Mouse (Mus musculus): ENCODE measurements around the gene Habp2.
"Not testable (repeated sequence)": the region's sequence is repeated elsewhere in the genome, so short reads cannot be mapped to it uniquely, and the experiment has no call there.

Gene Habp2

DNA sequence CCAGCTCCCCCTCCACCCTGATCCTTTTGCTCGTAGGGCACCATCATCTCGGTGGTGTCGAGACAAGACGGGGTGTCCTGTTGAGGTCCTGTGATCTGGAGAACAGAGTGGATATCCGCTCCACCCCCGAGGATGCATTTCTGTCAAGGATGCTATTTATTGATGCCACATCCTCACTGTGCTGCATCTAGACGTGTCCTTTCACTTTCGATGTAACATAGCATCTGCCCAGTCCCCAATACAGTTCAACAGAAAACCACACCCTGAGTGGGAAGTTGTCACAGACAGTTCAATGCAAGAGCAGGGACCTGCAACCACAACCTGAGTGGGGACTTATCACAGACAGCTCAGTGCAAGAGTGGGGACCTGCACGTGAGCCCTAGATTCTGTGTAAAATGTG is 9.7 kb downstream of the Habp2 start:
- no peak for DNase-seq (ENCODE audit: low spot score)

GRCm38 (mm10) chr19:56297264-56297663 is 10.3 kb downstream of the Habp2 start:
- DNase-seq (ENCODE audit: low spot score) = no peak

- no peak for DNase-seq (ENCODE audit: low spot score)
These were observed 13.9 kb downstream of the Habp2 start for GRCm38 (mm10) chr19:56300835-56301234.

DNA sequence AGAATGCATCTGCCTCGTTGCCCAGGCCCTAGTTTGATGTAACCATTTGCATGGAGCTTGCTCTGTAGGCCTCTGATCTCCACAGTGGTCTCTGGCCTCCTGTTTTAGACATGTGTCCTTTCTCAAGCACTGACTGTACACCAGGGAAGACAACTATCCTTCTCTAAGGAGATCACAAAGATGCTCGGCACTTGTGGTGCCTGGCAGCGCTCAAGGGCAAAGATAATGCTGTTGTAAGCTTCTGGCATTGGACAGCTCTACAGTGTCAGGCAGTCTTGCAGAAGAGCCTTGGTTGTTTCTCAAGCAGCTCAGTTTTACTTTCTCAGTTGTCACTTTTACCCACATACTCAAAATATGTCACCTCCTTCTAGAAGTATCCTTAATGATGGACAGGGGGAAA is 29.6 kb downstream of the Habp2 start:
- no peak for DNase-seq (ENCODE audit: low spot score)

DNA sequence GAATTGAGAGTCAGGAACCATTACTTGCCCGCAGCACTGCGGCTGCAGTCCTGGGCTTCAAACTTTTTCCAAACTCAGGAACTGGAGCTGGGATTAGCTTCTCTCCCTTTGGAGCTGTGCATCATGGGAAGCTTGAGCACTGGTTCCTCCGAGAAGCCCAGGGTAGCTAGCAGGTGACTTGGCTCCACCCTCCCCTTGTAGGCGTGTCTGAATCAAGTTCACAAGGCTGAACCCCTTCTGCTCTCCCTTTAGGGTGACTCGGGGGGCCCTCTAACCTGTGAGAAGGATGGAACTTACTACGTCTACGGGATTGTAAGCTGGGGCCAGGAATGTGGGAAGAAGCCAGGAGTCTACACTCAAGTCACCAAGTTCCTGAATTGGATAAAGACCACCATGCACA is 32.3 kb downstream of the Habp2 start:
- no peak for DNase-seq (ENCODE audit: low spot score)

- DNase-seq (ENCODE audit: low spot score) = no peak
These were observed 32.7 kb downstream of the Habp2 start for GRCm38 (mm10) chr19:56319629-56320028.

DNA sequence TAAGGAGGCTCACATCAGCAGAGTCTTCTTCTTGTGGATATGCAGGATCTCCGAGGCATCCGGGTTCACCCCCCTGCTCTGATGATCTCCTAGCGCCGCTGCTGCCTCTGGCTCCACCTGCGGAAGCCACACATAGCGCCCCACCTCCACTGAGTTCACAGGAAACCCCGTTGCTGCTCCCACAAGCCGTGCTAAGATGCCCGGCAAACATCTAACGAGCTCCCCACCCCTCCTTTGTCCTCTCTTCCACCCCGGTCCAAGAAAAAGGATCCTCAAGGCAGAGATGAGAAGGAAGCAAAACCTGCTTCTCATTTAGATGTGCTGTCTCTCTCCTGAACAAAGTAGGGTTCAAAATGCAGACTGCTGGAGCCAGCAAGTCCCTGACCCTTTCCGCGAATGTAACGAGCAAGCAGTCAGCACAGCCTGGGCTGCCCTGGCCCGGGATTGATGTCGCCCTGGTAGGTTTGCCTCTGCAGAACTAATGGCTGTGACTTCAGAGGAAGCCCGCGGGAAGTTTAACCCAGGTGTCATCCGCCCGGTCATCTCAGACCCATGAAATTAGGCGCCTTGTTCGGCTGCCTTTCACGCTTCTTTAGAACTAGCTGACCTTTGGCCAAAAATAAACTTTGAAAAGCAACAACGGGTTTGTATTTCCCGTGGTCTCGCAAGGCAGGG is 33.4 kb downstream of the Habp2 start:
- no peak for DNase-seq (ENCODE audit: low spot score)

DNA sequence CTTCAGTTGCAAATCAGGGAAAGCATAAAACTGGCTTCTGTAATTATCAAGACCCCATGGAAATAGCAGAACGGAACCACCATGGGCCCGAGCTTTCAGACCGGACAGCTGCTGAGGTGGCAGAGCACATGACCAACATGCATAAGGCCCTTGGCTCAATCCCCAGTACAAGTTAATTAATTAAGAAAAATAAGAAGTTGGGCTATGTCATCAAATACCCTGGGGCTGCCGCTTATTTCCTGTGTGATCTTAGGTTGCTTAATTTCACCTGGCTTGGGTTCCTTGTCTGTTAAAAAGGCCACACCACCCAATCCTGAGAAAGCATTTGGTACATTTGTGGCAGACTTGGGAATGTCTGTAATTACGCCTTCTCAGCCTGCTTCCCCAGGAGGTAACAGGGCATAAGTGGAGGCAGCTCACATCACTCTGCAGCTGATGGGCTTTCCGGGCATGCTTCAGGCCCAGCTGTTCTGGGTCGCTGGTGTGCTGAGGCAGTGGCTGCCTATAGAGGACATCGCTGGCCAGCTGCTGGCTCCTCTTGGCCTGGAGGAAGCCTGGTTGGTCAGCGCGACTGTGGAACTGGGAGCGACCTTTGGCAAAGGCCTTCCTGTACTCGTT is 34.5 kb downstream of the Habp2 start:
- no peak for DNase-seq (ENCODE audit: low spot score)

GRCm38 (mm10) chr19:56325676-56326075 is 38.7 kb downstream of the Habp2 start:
- no peak for DNase-seq (ENCODE audit: low spot score)

- no peak for DNase-seq (ENCODE audit: low spot score)
These were observed 39.4 kb downstream of the Habp2 start for GRCm38 (mm10) chr19:56326243-56326855.

DNA sequence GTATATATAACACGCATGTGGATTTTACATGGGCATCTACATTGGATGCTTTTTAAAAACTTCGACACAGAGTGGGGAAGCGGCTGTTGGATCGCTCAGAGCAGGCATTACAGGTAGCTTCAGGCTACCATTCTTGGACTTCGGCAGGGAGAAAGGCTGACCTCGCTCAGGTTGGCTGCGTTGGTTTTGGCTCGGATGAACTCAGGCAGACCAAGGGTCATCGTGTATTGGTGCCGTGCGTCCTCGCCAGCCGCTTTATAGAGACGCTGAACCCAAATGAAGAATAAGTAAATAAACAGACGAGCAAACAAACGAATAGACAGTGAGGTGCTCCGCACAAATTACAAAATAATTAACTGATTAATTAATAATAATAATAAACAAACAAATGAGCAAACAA is 49.4 kb downstream of the Habp2 start:
- no peak for DNase-seq (ENCODE audit: low spot score)

- no peak for DNase-seq (ENCODE audit: low spot score)
These were observed 49.9 kb downstream of the Habp2 start for GRCm38 (mm10) chr19:56336826-56337225.

- peak; percentile 61 for DNase-seq (ENCODE audit: low spot score)
These were observed 55.1 kb downstream of the Habp2 start for GRCm38 (mm10) chr19:56342006-56342405.

GRCm38 (mm10) chr19:56343869-56344563 is 57.1 kb downstream of the Habp2 start:
- DNase-seq (ENCODE audit: low spot score) = no peak

DNA sequence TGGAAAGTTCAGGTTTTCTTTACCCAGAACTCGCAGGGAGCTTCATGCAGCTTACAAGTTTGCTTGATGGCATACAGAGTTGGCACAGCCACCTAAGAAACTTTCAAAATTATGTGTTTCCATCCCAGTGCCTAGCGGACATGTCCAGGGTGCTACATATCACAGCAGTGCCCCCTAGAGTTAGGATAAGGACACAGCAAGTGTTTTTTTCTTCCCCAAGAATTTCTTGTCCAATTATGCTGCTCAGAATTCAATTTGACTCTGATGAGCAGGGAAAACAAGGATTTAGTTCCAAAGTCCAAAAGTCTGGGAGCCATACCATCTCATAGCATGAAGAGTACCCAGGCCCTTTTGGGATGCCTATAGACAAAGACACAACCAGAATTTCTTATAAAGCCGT is 59.1 kb downstream of the Habp2 start:
- DNase-seq (ENCODE audit: low spot score) = no peak

- no peak for DNase-seq (ENCODE audit: low spot score)
These were observed 59.8 kb downstream of the Habp2 start for GRCm38 (mm10) chr19:56346750-56347149.

DNA sequence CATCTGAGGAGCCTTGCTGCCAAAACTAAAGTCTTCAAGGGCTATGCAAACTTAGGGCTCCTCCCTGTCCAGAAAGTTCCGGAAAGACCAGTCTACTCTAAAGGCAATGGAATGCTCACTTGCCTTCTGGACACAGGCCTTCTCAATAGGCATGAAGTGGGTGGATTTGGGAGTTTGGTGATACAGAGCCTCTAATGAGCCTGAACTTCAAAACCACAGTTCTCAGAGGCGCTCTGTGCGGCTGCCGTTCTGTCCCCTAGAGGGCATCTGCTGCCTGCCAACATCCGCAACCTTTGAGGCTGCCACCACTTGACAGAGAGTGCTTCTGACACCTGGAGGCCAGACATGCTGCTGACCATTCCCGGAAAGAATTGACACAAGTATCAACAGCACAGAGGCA is 62.4 kb downstream of the Habp2 start:
- DNase-seq (ENCODE audit: low spot score) = no peak

DNA sequence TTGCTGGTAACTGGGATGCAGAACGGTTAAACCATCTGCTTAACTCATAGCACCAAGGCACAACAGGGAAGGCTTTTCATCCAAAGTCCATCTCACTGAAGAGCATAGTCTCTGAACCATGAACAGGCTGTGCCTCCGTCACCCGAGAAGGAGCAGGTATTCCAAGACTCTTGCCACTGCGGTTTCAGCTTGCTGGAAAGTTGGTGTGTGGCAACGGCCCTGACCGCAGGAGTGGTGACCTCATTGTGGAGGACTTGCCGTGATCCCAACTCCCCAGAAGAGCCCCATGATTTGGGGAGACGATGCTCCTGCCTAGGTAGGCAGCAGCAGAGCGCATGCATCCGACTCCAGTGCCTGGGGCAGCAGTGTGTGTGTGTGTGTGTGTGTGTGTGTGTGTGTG is 66.8 kb downstream of the Habp2 start:
- DNase-seq (ENCODE audit: low spot score) = no peak

- no peak for DNase-seq (ENCODE audit: low spot score)
These were observed 68.3 kb downstream of the Habp2 start for GRCm38 (mm10) chr19:56355201-56355600.

DNA sequence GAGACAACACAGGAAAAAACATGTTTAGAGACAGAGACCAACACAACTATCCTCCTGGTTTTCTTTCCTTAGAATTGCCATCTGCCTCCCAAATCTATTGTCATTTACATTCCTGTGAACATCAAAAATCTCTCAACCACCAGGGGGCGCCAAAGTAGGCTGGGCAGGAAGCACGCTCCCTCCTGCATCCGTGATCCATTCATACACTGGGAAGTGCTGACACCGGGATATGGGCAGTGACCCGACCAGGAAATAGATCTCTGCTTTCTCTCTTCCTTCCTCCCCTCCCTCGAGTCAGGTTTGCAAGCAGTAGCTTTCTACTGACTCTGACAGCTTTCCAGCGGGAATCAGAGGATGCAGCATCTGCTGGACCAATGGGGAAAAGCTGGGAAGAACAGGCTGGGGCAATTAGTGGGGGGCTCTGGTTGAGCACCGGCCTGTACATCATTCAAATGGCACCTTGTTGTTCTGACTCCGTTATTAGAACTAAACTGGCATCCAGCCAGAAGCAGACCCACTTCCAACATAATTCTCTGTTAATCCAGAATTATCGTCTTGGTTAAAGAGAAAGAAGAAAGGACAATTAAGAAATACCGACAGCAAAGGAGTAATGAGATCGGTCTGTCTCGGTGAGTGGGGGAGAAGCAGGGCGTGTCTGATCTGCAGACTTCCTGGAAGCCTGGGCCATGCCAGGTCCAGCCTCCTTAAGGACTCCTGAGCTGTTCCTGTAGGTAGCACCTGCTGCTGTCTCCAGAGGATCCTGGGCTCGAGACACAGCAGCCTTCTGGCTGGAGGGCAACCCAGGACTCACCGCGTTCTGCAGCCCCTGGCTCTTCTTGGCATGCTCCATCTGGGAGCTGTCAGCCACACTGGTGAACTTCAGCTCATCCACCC is 69.8 kb downstream of the Habp2 start:
- peak; percentile 66 for DNase-seq (ENCODE audit: low spot score)

GRCm38 (mm10) chr19:56357374-56357708 is 70.4 kb downstream of the Habp2 start:
- DNase-seq (ENCODE audit: low spot score) = not testable (repeated sequence)

DNA sequence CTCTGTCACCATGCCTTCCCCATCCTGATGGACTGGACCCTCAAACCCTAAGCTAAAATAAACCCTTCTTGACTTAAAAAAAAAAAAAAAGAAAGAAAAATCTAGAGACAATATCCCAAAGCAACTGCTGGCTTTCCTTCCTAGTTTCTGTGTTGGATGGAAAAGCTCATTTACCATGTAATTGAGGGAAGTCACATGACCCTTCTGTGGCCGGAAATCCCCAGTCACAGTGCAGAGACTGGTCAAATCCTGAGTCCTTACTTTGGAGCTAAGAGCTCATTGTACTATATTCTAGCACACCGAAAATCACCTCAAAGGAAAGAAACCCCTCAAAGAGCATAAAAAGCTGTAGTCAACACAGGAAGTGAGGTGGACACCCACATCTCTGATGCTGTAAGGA is 72.0 kb downstream of the Habp2 start:
- no peak for DNase-seq (ENCODE audit: low spot score)

Measured in ovary, postnatal 14 days (tissue).